Mouse (Mus musculus) heart, embryonic 11.5 days (tissue): Measurements from ENCODE around the gene Gfra1. TPM values are rescaled to one million over a fixed set of nuclear protein-coding genes. Genes with fewer than 3 reads are reported as not detected.

ENCODE experiments used
- ATAC-seq: fragments of 200-750 bp; cut with Nextera tagmentation; replicated peaks from 2 replicates; pipeline ENCODE4 v1.8.0; 2017; ENCODE audit warnings: moderate library complexity; ENCODE audit not compliant: insufficient number of reproducible peaks, low FRiP score, low TSS enrichment
- H3K27ac ChIP-seq: fragments of 300-500 bp; sonication (generic); 2 replicates; pipeline ENCODE4 v1.5.1; 2014; ENCODE audit warnings: mild to moderate bottlenecking, low read depth, low read length
- H3K27me3 ChIP-seq: fragments of 300-500 bp; sonication (generic); 2 replicates; pipeline ENCODE4 v1.6.1; 2014; ENCODE audit warnings: mild to moderate bottlenecking, low read length, mixed read lengths; ENCODE audit not compliant: control insufficient read depth, insufficient read depth
- H3K36me3 ChIP-seq: fragments of 300-500 bp; sonication (generic); 2 replicates; pipeline ENCODE4 v1.6.1; 2014; ENCODE audit warnings: mild to moderate bottlenecking, low read length, moderate library complexity, mixed read lengths; ENCODE audit not compliant: control insufficient read depth, insufficient read depth
- H3K4me1 ChIP-seq: fragments of 300-500 bp; sonication (generic); 2 replicates; pipeline ENCODE4 v1.6.1; 2014; ENCODE audit warnings: low read length; ENCODE audit not compliant: control insufficient read depth, insufficient read depth
- H3K4me2 ChIP-seq: fragments of 300-500 bp; sonication (generic); 2 replicates; pipeline ENCODE4 v1.6.1; 2014; ENCODE audit warnings: mild to moderate bottlenecking, moderate library complexity
- H3K4me3 ChIP-seq: fragments of 300-500 bp; sonication (generic); 2 replicates; pipeline ENCODE4 v1.5.1; 2014; ENCODE audit warnings: low read depth, low read length
- H3K9ac ChIP-seq: fragments of 300-500 bp; sonication (generic); 2 replicates; pipeline ENCODE4 v1.6.1; 2014; ENCODE audit warnings: mild to moderate bottlenecking, low read depth, low read length, moderate library complexity
- H3K9me3 ChIP-seq: fragments of 300-500 bp; sonication (generic); replicated peaks from 2 replicates; pipeline ENCODE4 v1.6.1; 2016; ENCODE audit warnings: low read length; ENCODE audit not compliant: control insufficient read depth
- WGBS: fragments of 180-500 bp; shearing (Covaris S2); extraction: QIAGEN DNeasy Blood & Tissue Kit; methylation state at CpG from one replicate; pipeline ENCODE4 v1.1.7; 2014; ENCODE audit not compliant: insufficient replicate concordance; 5-methylcytosine and 5-hydroxymethylcytosine counted together
- polyA plus RNA-seq: library from polyadenylated mRNA; unstranded; fragments of >200 nt; fragmentation: Nextera tagmentation; extraction: Ambion mirVana; gene quantifications from 2 replicates; pipeline ENCODE4 v1.2.1, GENCODE M21; 2014

The Gfra1 gene
- polyA plus RNA-seq, 1 experiment from 2014 or later: 3.8 TPM

DNA sequence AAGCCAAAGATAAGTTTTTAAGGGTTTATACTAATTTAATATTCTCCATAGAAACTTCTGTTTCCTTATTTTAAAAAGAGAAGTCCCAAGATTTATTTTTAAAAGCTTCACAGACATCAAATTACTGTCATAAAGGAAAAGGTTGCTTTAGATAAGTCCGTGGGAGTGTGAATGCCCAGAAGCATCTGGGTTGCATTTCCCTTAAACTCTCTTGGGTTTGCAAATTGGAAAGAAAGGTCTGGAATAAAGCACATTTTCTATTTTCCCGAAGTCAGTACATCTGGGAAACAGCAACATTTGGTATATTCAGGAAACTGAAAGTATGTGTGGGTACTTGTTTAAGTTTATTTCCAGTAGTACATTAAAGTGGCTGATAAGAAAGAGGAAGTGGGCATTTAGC is 12.6 kb upstream of the Gfra1 start:
- no peak for ATAC-seq

DNA sequence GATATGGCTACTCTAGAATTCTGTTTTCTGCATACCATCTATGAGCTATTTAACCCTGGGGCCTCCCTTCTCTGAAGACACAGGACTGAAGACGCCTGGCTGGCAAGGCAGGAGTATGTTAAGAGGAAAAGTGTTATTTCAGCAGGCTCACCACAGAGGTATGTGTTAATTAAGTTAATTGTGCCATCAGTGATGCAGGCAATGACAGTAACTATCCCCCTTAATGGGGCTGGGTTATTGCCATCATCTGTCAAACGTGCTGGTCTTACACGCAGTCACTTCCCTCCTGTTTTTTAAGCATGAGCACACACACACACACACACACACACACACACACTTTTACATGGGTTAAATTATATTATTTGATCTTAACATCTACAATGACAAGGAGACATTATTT is 8.0 kb upstream of the Gfra1 start:
- Histone ChIP-seq H3K9me3 (0 out of 2 replicates have a peak, but pooled peaks cover 3% of the 10 kb centered on the region), H3K36me3 (no peaks in the 10 kb centered on the region), H3K4me1 (no peaks in the 10 kb centered on the region), H3K27me3 (no peaks in the 10 kb centered on the region; the same call in 1 of the 2 replicates), H3K4me3 (no peak overlapping the region), H3K4me2 (no peak overlapping the region), H3K27ac (no peak overlapping the region), H3K9ac (no peak overlapping the region)
- ATAC-seq: no peak
- WGBS: 64% methylated on average over 3 of the region's 3 CpGs

More for the DNA sequence above, 12.6 kb upstream of the Gfra1 start:
- Histone ChIP-seq H3K4me1 (no peaks in the 10 kb centered on the region), H3K27me3 (no peaks in the 10 kb centered on the region), H3K4me2 (no peak overlapping the region), H3K27ac (no peak overlapping the region), H3K9ac (no peak overlapping the region), H3K9me3 (0 out of 2 replicates have a peak, but pooled peaks cover 3% of the 10 kb centered on the region), H3K36me3 (no peaks in the 10 kb centered on the region), H3K4me3 (no peak overlapping the region)
- WGBS: 44% methylated on average over 2 of the region's 2 CpGs

DNA sequence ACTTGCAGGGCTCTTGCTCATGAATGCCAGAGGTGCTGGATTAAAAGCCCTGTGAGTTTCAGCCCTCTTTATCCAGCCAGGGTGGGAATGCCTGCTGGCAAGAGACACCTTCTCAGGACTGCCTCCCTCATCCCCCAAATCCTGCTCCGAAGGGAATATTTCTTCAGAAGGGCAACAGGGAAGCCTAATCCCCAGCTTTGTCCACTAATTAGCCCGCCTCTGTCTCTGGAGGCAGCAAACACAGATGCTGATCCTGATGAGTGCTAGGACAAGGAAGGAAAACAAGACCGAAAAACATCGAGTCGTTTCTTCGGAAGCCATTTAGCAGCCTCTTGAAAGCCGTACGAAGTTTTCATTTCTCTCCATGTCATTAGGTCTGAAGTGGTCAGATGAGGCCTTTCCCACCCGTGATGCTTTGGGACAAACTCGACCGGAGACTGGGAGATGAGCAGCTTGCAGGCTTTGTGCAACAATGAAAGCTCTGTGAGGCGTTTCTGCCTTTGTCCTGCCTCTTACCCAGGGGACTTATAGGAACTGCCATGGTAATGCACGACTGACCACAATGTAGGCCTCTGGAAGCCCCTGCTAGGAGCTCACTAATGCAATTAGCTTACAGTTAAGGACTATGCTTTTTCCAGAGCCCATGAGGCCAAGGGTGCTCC is 4.8 kb upstream of the Gfra1 start:
- H3K9ac ChIP-seq: no peak overlapping the region
- peaks cover 7% of the 10 kb centered on the region; the same call in 1 of the 2 replicates for H3K4me1 ChIP-seq
- no peaks in the 10 kb centered on the region for H3K9me3 ChIP-seq
- ATAC-seq: no peak
- WGBS: 60% methylated on average over 13 of the region's 13 CpGs
- H3K27me3 ChIP-seq: peaks cover 16% of the 10 kb centered on the region
- H3K36me3 ChIP-seq: no peaks in the 10 kb centered on the region
- H3K4me3 ChIP-seq: no peak overlapping the region
- H3K27ac ChIP-seq: no peak overlapping the region
- no peak overlapping the region for H3K4me2 ChIP-seq

DNA sequence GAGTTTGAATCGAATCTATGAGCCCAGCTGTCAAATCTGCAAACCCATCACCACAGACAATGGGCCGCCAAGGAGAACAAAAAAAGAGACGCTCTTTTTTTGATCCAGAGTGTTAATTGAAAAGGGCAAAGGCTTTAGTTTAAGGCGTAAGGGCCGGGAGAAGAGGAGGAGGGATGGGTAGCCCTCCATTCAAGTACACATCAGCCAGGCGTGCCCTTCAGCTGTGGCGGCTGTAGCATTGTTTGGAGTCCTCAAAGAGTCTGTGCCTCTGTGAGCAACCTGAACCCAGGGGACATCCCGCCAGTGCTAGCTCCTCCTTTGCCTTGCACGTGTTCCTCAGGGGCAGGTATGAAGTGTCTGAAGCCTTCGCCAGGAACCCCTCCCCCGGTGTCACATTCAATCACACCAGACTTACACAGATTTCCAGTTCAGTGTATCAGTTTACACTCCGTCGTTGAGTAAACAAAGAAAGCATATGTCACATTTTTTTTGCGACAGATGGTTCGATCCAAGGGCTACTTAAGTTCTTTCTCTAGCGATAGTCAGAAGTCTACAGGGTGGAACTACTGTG is 867 bp upstream of the Gfra1 start:
- WGBS: 11% methylated on average over 16 of the region's 16 CpGs

DNA sequence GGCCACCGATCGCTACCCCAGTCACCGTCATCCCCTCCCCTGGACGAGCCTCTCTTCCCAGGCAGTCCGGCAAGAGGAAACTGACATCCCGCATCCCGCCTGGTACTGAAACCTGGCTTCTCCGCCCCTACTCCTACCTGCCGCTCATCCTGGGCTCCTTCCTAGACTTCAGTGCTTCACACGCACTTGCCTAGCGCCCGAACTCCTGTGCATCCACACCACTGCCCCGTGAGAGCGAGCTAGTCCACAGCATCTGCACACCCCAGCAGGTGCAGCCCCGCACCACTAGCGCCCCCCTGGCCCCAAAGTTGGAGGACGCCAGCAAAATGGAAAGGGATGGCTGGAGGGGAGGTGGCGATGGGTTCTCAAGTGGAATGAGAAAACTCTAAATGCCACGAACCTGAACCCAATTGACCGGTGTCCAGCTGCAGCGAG is 631 bp downstream of the Gfra1 start:
- H3K9me3 ChIP-seq: no peaks in the 10 kb centered on the region
- H3K9ac ChIP-seq: 0 out of 2 replicates have a peak overlapping the region, but pooled peaks have one; percentile 46
- ATAC-seq: no peak
- peaks cover 27% of the 10 kb centered on the region for H3K4me1 ChIP-seq
- H3K27ac ChIP-seq: no peak overlapping the region
- no peaks in the 10 kb centered on the region for H3K36me3 ChIP-seq
- 1% methylated on average over 21 of the region's 21 CpGs for WGBS
- peak overlapping the region; percentile 99 for H3K4me2 ChIP-seq
- H3K27me3 ChIP-seq: peaks cover 51% of the 10 kb centered on the region
- peak overlapping the region; percentile 55 for H3K4me3 ChIP-seq

More for the DNA sequence above, 867 bp upstream of the Gfra1 start:
- ATAC-seq: no peak
- no peaks in the 10 kb centered on the region for H3K36me3 ChIP-seq
- H3K9me3 ChIP-seq: no peaks in the 10 kb centered on the region
- no peak overlapping the region for H3K27ac ChIP-seq
- no peak overlapping the region for H3K9ac ChIP-seq
- H3K4me3 ChIP-seq: peak overlapping the region; percentile 55
- H3K4me2 ChIP-seq: peak overlapping the region; percentile 99
- peaks cover 21% of the 10 kb centered on the region for H3K4me1 ChIP-seq
- peaks cover 48% of the 10 kb centered on the region for H3K27me3 ChIP-seq

DNA sequence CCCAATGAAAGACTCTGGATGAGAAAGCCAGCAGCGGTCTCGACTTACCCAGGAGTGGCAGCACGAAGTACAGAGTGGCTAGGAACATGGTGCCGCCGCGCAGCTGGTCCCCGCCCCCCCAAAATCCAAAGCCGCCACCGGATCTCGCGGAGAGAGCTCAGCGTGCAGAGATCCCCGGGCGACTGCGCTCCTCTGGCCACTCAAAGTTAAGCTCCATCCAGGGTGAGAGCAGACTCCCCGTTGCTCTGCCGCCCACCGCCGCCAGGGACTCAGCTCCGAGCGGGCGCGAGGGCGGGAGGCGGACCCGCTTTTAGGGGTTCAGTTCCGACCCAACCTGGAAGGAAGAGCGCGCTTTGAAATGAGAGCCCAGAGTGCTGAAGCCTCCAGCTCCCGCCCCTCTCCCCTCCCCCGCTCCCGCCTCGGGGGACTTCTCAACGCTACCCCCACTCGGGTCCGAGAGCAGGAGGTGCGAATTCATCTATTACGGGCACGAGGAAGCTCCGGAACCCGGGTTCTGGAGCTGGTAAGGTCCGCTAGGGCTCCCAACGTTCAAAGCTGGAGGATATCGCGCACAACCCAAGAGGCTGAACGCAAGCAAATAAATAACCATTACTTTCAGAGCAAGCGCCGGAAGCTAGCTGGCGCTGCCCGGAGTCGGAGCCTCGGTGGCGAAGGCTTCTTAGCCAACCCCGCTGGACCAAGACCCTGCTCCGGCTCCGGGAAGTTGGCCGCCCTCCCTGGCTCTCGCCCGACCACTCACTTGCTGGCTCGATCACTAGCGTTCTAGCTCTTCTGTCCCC is 1.2 kb downstream of the Gfra1 start:
- under 1% methylated on average over 60 of the region's 61 CpGs for WGBS

DNA sequence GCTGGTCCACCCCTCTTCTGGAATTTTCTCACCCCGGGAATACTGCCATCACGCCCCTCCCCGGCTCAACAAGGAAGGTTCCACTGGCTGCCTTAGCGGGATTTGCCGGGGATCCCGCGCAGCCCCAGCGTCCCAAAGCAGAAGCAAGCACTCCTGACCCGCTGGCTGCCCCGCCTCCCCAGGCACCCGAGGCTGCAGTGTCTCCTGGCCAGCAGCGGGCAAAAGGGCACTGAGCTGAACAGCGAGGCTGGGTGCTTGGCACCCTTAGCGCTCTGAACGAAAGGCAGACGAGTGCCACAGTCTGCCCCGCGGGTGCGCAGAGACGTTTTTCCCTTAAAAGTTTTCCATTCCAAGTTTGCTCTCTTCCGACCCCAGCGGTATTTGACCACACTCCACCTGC is 2.1 kb downstream of the Gfra1 start:
- Histone ChIP-seq H3K9ac (peak overlapping the region; percentile 34; the same call in 1 of the 2 replicates), H3K4me3 (peak overlapping the region; percentile 55), H3K4me2 (peak overlapping the region; percentile 99), H3K4me1 (peaks cover 27% of the 10 kb centered on the region), H3K27me3 (peaks cover 51% of the 10 kb centered on the region), H3K27ac (no peak overlapping the region), H3K36me3 (no peaks in the 10 kb centered on the region), H3K9me3 (no peaks in the 10 kb centered on the region)
- no peak for ATAC-seq
- WGBS: under 1% methylated on average over 22 of the region's 22 CpGs

More for the DNA sequence above, 1.2 kb downstream of the Gfra1 start:
- Histone ChIP-seq H3K9ac (peak overlapping the region; percentile 46), H3K27ac (no peak overlapping the region), H3K36me3 (no peaks in the 10 kb centered on the region), H3K4me1 (peaks cover 27% of the 10 kb centered on the region), H3K4me3 (peak overlapping the region; percentile 55), H3K9me3 (no peaks in the 10 kb centered on the region), H3K27me3 (peaks cover 51% of the 10 kb centered on the region), H3K4me2 (peak overlapping the region; percentile 99)
- ATAC-seq: no peak

DNA sequence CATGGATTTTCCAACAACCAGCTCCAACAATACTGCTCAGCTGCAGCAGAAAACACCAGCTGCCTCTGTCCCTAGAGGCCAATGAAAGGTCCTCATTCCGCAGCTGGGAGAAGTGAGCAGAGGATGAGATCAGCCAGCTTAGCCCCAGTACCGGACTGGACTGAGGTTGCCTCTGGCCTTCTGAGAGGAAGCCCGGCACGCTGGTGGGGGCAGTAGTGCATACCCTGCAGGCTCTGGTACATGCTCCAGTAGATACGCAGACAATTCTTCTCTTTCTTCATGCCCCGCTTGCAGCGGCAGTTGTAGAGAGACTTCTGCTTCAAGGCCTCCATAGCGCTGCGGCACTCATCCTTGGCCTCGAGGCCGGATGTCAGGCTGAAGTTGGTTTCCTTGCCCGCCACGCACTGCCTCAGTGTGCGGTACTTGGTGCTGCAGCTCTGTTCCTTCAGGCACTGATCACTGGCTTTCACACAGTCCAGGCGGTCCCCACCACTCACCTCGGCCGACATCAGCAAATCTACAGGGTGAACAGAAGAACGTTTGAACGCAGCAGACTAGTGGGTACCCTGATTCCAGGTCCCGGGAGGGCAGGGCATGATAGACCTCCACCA is 2.7 kb downstream of the Gfra1 start:
- Histone ChIP-seq H3K9me3 (no peaks in the 10 kb centered on the region), H3K4me2 (peak overlapping the region; percentile 99), H3K27me3 (peaks cover 51% of the 10 kb centered on the region), H3K4me1 (peaks cover 27% of the 10 kb centered on the region), H3K36me3 (no peaks in the 10 kb centered on the region), H3K9ac (peak overlapping the region; percentile 34; the same call in 1 of the 2 replicates), H3K27ac (no peak overlapping the region), H3K4me3 (peak overlapping the region; percentile 55)
- 2% methylated on average over 20 of the region's 20 CpGs for WGBS
- no peak for ATAC-seq
